Mouse (Mus musculus) embryonic fibroblast, embryonic 13.5 days (primary cell): Measurements from ENCODE around the gene Wdr12. TPM values are rescaled to one million over a fixed set of nuclear protein-coding genes. Genes with fewer than 3 reads are reported as not detected.

Experiments used
- H3K27ac ChIP-seq: 2 replicates; pipeline ENCODE4 v1.5.1; 2012; ENCODE audit warnings: low read length, control low read depth, inconsistent platforms; ENCODE audit not compliant: insufficient read depth
- H3K4me1 ChIP-seq: 2 replicates; pipeline ENCODE4 v1.6.1; 2011; ENCODE audit warnings: low read length; ENCODE audit not compliant: control insufficient read depth, insufficient read depth
- H3K4me3 ChIP-seq: 2 replicates; pipeline ENCODE4 v1.5.1; 2011; ENCODE audit warnings: mild to moderate bottlenecking, control low read depth, low read length; ENCODE audit not compliant: insufficient read depth
- CTCF ChIP-seq: IDR thresholded peaks from 2 replicates; pipeline ENCODE4 v1.5.1; 2011; ENCODE audit warnings: mild to moderate bottlenecking, control low read depth, low read length, moderate library complexity, borderline replicate concordance; ENCODE audit not compliant: insufficient read depth
- POLR2A ChIP-seq: IDR thresholded peaks from 2 replicates; pipeline ENCODE4 v1.6.1; 2011; ENCODE audit warnings: low read depth, mild to moderate bottlenecking, control low read depth, low read length, moderate library complexity
- polyA plus RNA-seq: library from polyadenylated mRNA; stranded (reverse); fragments of >200 nt; gene quantifications from 2 replicates; pipeline ENCODE4 v1.2.4, GENCODE M21; 2011; ENCODE audit warnings: low read depth; ENCODE audit not compliant: missing spikeins, insufficient read length

Wdr12 gene
- polyA plus RNA-seq, result 30.7 and 33.6 TPM in 2 replicates

DNA sequence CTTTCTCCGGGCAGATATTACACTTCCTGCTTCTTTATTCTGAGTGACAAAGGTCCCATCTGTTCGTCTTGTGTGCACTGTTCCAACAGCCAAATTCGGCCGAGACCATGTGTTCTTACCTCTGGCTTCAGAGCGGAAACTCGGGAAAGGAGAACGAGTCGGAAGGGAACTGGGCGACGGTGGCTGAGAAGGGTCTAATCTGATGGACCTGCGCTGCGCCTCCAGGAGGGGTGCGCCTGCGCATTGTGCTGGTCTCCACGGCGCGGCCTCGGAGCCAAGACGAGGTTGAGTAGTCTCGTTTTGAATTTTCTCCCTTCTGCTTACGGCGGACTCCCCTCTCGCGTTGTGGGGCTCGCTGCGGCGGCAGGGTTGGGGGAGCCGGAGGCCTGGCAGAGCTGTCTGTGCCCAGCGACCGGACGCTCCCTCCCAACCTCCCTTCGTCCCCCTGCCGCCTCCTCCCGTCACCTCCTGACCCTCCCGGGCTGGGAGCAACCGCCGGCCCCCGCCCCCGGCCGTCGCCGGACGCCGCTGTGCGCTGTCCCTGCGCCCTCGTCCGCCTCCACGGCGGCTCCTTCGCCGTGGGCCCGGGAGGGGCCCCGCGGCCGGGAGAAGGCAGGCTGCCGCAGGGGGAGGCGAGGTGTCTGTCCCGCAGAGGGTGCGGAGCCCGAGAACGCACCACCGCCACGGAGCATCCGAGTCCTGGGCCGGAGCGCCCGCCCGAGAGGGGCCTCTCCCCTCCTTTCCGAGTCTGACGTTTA is at the start of gene Wdr12, which contains the start of gene Carf:
TSS of gene Wdr12 (minus strand) at position 622 of the 758 bp plus-strand sequence.
TSS of gene Carf (plus strand) at position 224 of the 758 bp plus-strand sequence.
- peak within 1 kb of the TSS; percentile 81 for H3K27ac ChIP-seq
- TF ChIP-seq POLR2A (peak; percentile 82), CTCF (no peak)
- peak within 1 kb of the TSS; percentile 87 for H3K4me3 ChIP-seq
- no peaks in the 10 kb centered on the region for H3K4me1 ChIP-seq

DNA sequence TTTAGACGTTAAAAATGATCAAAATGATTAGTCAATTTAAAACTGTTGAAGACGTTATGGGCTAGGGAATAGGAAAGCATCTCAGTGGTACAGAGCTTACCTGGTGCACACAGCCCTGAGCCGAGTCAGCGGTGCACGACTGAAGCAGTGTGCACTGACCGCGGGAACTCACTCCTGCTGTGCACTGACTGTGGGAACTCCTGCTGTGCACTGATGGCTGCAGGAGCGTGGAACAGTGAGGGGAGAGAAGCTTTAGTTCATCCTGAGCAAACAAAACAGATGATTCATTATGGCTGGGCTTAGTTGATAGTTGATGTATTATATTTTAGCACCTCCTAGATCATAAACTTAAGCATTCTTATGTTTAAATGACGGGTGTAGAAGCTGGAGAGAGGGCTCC is 38.9 kb upstream of the Wdr12 start:
- no peak overlapping the region for H3K4me3 ChIP-seq
- no peaks in the 10 kb centered on the region for H3K4me1 ChIP-seq
- H3K27ac ChIP-seq, result no peak overlapping the region
- TF ChIP-seq CTCF (no peak), POLR2A (no peak)

DNA sequence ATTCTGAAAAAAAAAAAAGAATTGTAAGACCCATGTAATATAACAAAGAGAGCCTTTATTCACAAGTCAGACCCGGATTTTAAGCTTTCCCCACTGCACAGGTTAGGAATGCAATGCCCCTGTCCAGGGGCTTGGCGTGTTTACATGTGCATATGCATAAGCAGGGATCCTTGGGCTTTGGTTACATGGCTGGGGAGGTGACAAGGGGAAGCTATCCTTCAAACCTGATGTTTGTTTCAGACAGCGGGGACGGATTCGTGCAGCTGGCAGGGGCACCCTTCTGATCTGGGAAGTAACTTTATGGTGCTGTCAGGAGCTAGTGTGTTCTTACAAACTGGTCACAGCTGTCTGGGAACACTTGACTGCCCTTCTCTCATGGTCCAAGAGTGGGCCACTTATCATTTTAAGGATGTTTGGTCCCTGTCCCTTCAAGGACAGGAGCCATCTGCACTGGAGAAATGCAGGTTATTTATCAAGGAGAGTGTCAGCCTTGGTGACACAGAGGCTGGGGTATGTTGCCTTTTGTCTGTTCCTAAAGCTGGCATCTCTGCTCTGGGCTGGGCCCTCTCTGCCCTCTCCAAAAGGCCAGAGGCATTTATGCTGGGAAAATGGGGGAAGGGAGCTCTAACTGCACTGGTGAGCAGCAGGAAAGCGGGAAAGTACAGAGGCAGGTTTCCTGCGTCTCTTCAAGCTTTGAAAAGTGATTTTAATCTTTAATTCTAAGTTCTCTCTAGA is 19.4 kb upstream of the Wdr12 start:
- Histone ChIP-seq H3K27ac (no peak overlapping the region), H3K4me1 (no peaks in the 10 kb centered on the region), H3K4me3 (no peak overlapping the region)
- TF ChIP-seq CTCF, result no peak
- no peak for TF ChIP-seq POLR2A

DNA sequence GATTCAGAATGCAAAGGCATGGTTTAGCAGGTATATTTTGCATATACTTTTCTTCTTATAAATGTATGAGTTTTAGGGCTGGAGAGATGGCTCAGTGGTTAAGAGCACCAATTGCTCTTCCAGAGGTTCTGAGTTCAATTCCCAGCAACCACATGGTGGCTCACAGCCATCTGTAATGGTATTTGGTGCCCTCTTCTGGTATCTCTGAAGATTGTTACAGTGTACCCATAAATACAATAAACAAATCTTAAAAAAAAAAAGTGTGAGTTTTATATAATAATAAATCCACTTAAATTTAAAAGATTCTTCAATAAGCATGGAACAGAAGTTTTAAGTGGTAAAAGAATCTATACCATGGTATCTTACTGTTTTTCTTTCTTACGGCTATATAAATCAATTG is 6.1 kb upstream of the Wdr12 start:
- TF ChIP-seq POLR2A (no peak), CTCF (no peak)
- no peak overlapping the region for H3K4me3 ChIP-seq
- H3K4me1 ChIP-seq, result no peaks in the 10 kb centered on the region
- H3K27ac ChIP-seq, result no peak overlapping the region

DNA sequence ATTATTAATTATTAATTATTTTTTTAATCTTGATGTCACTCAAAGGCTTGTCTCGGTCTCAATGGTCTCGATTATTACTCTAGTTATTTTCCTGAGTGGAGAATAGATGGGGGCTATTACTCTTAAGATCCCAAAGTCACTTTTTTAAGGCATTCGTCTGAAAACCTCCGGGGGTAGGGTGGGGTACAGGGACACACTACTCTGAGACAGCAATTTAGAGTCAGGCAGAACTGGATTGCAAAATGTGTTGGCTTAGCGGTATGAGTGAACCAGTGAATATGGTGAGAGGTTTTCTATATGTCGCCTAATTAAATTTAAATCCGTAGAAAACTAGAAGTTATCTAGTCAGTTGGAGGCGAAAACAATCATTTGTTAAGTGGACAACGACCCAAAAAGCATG is 394 bp upstream of the Wdr12 start:
- H3K4me3 ChIP-seq, result peak overlapping the region; percentile 87
- no peak overlapping the region for H3K27ac ChIP-seq
- no peaks in the 10 kb centered on the region for H3K4me1 ChIP-seq
- TF ChIP-seq CTCF (no peak), POLR2A (no peak)

DNA sequence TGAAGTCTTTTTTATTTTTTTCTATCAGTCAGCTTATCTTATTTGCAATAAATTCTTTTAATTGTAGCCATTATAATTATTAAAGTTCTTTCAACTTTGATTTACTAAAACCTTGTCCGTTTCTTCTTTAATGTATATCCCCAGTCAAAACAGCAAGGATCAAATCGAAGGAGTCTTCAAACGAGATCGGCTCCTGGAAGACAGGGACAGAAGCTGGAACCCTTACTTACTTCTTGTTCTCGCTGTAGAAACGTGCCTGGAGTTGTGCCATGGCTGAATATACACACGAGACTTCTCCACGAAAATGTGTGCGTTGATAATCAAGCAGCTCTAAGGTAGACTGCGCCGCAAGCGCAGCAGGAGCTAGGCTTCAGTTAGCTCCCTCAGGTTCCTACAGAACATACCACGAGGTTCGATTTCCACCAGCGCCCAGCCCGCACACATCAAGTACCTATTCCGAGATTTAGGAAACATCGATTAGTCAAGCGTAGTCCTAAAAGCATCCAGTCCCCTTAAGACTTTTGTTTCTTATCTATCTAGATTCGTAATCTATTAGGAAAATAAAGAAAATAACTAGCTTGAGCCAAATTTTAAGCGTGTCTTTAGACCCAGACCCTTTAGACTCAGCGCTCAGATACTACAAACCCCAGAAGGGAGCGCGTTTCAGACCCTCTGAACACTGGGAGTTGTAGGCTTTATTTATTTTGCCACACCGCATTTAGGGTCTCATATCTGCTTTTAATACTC is 995 bp downstream of the Wdr12 start:
- Histone ChIP-seq H3K27ac (peak overlapping the region; percentile 81), H3K4me3 (peak overlapping the region; percentile 87)
- no peak for TF ChIP-seq CTCF
- TF ChIP-seq POLR2A, result peak; percentile 67

DNA sequence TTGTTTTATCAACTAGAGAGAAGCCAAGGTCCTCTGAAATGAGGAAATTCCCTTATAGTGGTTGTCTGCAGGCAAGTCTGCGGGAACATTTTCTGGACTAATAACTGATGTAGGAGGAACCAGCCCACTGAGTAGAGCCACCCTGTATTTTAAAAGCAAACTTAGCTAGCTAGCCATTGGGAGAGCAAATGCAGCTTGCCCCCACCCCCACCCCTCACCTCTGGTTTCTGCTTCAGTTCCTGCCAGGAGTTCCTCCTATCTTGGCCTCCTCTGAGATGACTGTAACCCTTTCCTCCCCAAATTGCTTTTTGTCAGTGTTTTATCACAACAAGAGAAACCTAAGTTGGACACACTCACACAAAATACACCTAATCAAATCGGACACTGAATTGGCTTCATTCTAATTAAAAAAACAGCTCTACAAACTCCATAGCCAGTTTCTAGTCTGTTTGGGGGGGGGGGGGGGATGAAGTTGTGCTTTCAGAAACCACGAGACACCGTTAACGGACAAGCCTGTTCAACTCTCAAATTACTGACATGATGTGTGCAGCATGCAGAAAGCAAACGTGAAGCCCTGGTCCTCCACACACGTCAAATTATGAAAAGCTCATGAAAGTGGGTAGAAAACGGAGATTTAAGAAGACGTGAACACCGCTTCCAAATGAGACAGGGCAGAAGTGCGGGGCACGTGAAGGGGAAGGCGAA is 1.7 kb downstream of the Wdr12 start:
- Histone ChIP-seq H3K4me1 (no peaks in the 10 kb centered on the region), H3K4me3 (peak overlapping the region; percentile 87), H3K27ac (no peak overlapping the region)
- TF ChIP-seq CTCF (no peak), POLR2A (no peak)

More for the DNA sequence above, 995 bp downstream of the Wdr12 start:
- H3K4me1 ChIP-seq, result no peaks in the 10 kb centered on the region

DNA sequence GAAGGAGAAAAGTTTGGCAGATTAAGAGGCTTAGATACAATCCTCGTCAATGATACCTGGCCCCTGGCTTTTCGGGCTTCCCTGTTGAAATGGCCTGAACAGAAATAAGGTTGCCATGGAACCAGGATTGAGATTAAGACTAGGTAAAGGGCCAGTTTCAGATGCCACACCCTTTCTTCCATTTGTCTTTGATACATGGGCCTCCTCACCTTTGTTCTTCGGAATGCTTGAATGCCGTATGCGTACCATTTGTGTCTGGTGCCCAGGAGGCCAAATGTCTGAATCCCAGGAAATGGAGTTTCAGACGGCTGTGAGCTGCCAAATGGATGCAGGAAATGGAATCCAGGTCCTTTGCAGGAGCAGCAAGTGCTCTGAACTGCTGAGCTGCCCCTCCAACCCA is 22.0 kb downstream of the Wdr12 start:
- Histone ChIP-seq H3K27ac (no peak overlapping the region), H3K4me1 (no peaks in the 10 kb centered on the region), H3K4me3 (no peak overlapping the region)
- TF ChIP-seq CTCF (no peak), POLR2A (no peak)

DNA sequence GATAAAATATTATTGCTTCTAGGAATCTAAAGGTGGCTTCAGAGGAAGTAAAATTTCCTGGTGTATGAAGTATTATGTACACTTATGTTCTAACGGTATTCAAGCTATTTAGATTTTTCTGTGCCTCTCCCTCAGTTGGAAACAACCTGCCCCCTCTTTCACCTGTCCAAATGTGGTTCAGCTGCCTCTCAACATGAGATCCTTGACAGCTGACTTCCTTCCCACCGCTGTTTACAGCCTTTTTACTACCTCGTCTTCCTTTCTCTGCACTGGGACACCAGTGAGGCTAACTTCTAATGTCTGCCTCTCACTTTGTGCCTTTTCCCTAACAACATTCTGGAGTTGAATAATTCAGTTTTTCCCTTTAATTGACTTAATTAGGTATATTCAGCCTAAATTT is 22.9 kb downstream of the Wdr12 start:
- H3K27ac ChIP-seq, result no peak overlapping the region
- H3K4me1 ChIP-seq, result no peaks in the 10 kb centered on the region
- H3K4me3 ChIP-seq, result no peak overlapping the region
- no peak for TF ChIP-seq POLR2A
- TF ChIP-seq CTCF, result no peak
